Mouse (Mus musculus) CH12.LX (cell line): ENCODE measurements around the gene Kcnk15.

Source experiments
- CTCF ChIP-seq, 2 experiments: IDR thresholded peaks in 1 of 2; conservative IDR thresholded peaks in 1 of 2; 2 replicates each; pipeline ENCODE4 v1.5.1; 2011 to 2012; ENCODE audit warnings: low read depth in 2 of 2, low read length in 2 of 2, improper control_type of control experiment in 1 of 2, inconsistent platforms in 1 of 2, mild to moderate bottlenecking in 1 of 2, moderate library complexity in 1 of 2
- GABPA ChIP-seq: IDR thresholded peaks from 2 replicates; pipeline ENCODE4 v1.6.1; 2012; ENCODE audit warnings: low read depth, low read length, improper control_type of control experiment, inconsistent platforms; ENCODE audit not compliant: insufficient replicate concordance
- POLR2A ChIP-seq: IDR thresholded peaks from 2 replicates; pipeline ENCODE4 v1.6.1; 2011; ENCODE audit warnings: low read depth, mild to moderate bottlenecking, improper control_type of control experiment, low read length
- USF1 ChIP-seq: IDR thresholded peaks from 2 replicates; pipeline ENCODE4 v1.6.1; 2014; ENCODE audit warnings: low read depth, mild to moderate bottlenecking, inconsistent platforms, low read length, improper control_type of control experiment

- TF ChIP-seq CTCF (conservative IDR thresholded peaks at IDR 0.05 in 1 of 2, IDR thresholded peaks at IDR 0.05 in 1 of 2; ENCODE audit: low read depth in 2 of 2, low read length in 2 of 2): no peak
- TF ChIP-seq POLR2A: no peak
- TF ChIP-seq USF1: no peak
- no peak for TF ChIP-seq GABPA
These were observed 43.6 kb downstream of the Kcnk15 start for GRCm38 (mm10) chr2:163897026-163897425.
